Mouse (Mus musculus) megakaryocyte, embryonic 14.5 days (primary cell): ENCODE data around the gene Ankrd39.

Experiments used
- FLI1 ChIP-seq: IDR thresholded peaks from 2 replicates; pipeline ENCODE4 v1.6.1; 2012; ENCODE audit warnings: low read length, inconsistent platforms, mixed read lengths
- GATA1 ChIP-seq: IDR thresholded peaks from 3 replicates; pipeline ENCODE4 v1.6.1; 2012; ENCODE audit warnings: mixed read lengths, low read length, inconsistent platforms, borderline replicate concordance

DNA sequence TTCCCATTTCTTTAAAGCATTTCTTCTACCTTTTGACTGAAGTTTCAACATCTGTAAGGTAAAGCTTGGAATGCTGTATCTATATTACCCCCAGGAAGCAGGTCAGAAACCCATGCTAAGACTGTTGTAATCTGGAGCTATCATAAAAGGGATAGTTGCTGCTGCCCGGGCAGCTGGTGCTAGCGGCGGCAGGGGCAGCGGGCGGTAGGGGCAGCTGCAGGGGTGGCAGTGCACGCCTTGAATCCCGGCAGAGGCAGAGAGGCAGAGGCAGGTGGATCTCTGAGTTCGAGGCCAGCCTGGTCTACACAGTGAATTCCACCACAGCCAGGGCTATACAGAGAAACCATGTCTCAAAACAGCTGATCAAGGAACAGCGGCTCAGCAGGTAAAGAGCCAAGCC is 4.3 kb downstream of the Ankrd39 start:
- TF ChIP-seq GATA1 (no peak), FLI1 (no peak)
